Mouse (Mus musculus) heart, adult 2 months (tissue): ENCODE results near the gene Vegfa. TPM values are rescaled to one million over a fixed set of nuclear protein-coding genes. Genes with fewer than 3 reads are reported as not detected.
A peak's percentile ranks its signal among the peaks of the same experiment; 100 is the strongest.

Experiments used
- DNase-seq, 2 experiments: peaks; one replicate each; pipeline ENCODE4 v3.0.0; 2021
- H3K27ac ChIP-seq: fragments of 200-600 bp; 2 replicates; pipeline ENCODE4 v1.8.1; 2022
- H3K27me3 ChIP-seq: fragments of 200-500 bp; 2 replicates; pipeline ENCODE4 v1.6.1; 2012; ENCODE audit warnings: mild to moderate bottlenecking, low read length, inconsistent platforms, mixed read lengths; ENCODE audit not compliant: control insufficient read depth, insufficient read depth
- H3K36me3 ChIP-seq: fragments of 200-500 bp; 2 replicates; pipeline ENCODE4 v1.6.1; 2012; ENCODE audit warnings: low read length, inconsistent platforms; ENCODE audit not compliant: control insufficient read depth, insufficient read depth
- H3K4me1 ChIP-seq: fragments of 200-500 bp; 2 replicates; pipeline ENCODE4 v1.6.1; 2011; ENCODE audit warnings: low read length; ENCODE audit not compliant: control insufficient read depth, insufficient read depth
- H3K4me3 ChIP-seq: fragments of 200-600 bp; 2 replicates; pipeline ENCODE4 v1.8.1; 2022
- H3K79me2 ChIP-seq: fragments of 200-500 bp; replicated peaks from 2 replicates; pipeline ENCODE4 v1.6.1; 2012; ENCODE audit warnings: mild to moderate bottlenecking, inconsistent platforms, low read length, moderate library complexity, mixed read lengths; ENCODE audit not compliant: control insufficient read depth, insufficient read depth
- H3K9ac ChIP-seq: fragments of 200-500 bp; 2 replicates; pipeline ENCODE4 v1.6.1; 2012; ENCODE audit warnings: low read depth, mild to moderate bottlenecking, control low read depth, inconsistent platforms, low read length, mixed read lengths
- CTCF ChIP-seq: fragments of 200-600 bp; IDR thresholded peaks from 2 replicates; pipeline ENCODE4 v1.8.1; 2022; ENCODE audit warnings: antibody characterized with exemption, mild to moderate bottlenecking, moderate library complexity
- EP300 ChIP-seq: fragments of 200-500 bp; IDR thresholded peaks from 2 replicates; pipeline ENCODE4 v1.6.1; 2011; ENCODE audit warnings: low read depth, low read length, control low read depth; ENCODE audit not compliant: insufficient read depth
- POLR2A ChIP-seq: fragments of 200-500 bp; IDR thresholded peaks from 2 replicates; pipeline ENCODE4 v1.6.1; 2011; ENCODE audit warnings: mild to moderate bottlenecking, low read depth, low read length, control low read depth; ENCODE audit not compliant: insufficient read depth
- WGBS: fragments of 180-500 bp; shearing (Covaris S2); methylation state at CpG from one replicate; pipeline ENCODE4 v1.1.7; 2018; 5-methylcytosine and 5-hydroxymethylcytosine counted together
- intact Hi-C: fragments of 180-260 bp; cut with DNase I; formaldehyde crosslinking; loops from one replicate; pipeline ENCODE4 v1.15.1; 2025
- polyA plus RNA-seq: library from polyadenylated mRNA; depleted of rRNA; stranded (reverse); fragments of >200 nt; gene quantifications from 2 replicates; pipeline ENCODE4 v1.2.3, GENCODE M21; 2012
- total RNA-seq, 2 experiments: library from RNA; stranded (reverse); gene quantifications; 2 replicates each; pipeline ENCODE4 v1.2.3; 2021

Gene Vegfa
- total and polyA plus RNA-seq, 3 experiments = 207 to 384 (median 328) TPM

GRCm38 (mm10) chr17:46044953-46045352 is 12.8 kb upstream of the Vegfa start:
- no peak for DNase-seq
- no peaks in the 10 kb centered on the region for H3K4me1 ChIP-seq
- H3K4me3 ChIP-seq = no peak overlapping the region
- no peak overlapping the region for H3K27ac ChIP-seq
- TF ChIP-seq CTCF (no peak), POLR2A (no peak), EP300 (no peak)
- no peaks in the 10 kb centered on the region for H3K36me3 ChIP-seq
- no peak overlapping the region for H3K9ac ChIP-seq
- intact Hi-C loops = no loop called here
- 83% methylated on average over 5 of the region's 5 CpGs for WGBS
- no peaks in the 10 kb centered on the region for H3K27me3 ChIP-seq
- no peaks in the 10 kb centered on the region for H3K79me2 ChIP-seq

- intact Hi-C loops = no loop called here
- Histone ChIP-seq H3K4me3 (no peak overlapping the region), H3K36me3 (no peaks in the 10 kb centered on the region), H3K4me1 (no peaks in the 10 kb centered on the region), H3K27me3 (no peaks in the 10 kb centered on the region), H3K9ac (no peak overlapping the region), H3K27ac (no peak overlapping the region), H3K79me2 (no peaks in the 10 kb centered on the region)
- no peak for DNase-seq
- no peak for TF ChIP-seq CTCF
- no peak for TF ChIP-seq EP300
- TF ChIP-seq POLR2A = no peak
- 92% methylated on average over 8 of the region's 8 CpGs for WGBS
These were observed 10.0 kb upstream of the Vegfa start for GRCm38 (mm10) chr17:46042158-46042557.

DNA sequence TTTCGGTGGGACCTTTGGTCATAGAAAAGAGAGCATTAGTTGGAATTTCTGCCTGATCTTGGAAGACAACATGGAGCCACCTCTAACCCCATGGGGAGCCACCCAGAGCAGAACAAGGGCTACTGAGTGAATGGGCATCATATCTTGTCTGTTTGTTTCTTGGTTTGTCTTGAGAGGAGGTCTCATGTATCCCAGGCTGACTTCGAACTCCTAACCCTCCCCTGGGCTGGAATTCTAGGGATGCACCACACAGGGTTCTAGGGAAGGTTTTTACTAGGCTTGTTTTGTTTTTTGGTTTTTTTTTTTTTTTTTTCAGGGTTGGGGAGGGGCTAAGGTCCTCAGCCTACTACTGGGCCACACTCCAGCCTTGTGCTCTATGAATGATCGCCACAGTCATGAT is 9.5 kb upstream of the Vegfa start:
- no peaks in the 10 kb centered on the region for H3K4me1 ChIP-seq
- no peaks in the 10 kb centered on the region for H3K27me3 ChIP-seq
- 81% methylated on average over 3 of the region's 3 CpGs for WGBS
- H3K27ac ChIP-seq = no peak overlapping the region
- TF ChIP-seq CTCF (no peak), POLR2A (no peak), EP300 (no peak)
- H3K4me3 ChIP-seq = no peak overlapping the region
- no peak for DNase-seq
- no peak overlapping the region for H3K9ac ChIP-seq
- no peaks in the 10 kb centered on the region for H3K36me3 ChIP-seq
- H3K79me2 ChIP-seq = no peaks in the 10 kb centered on the region
- intact Hi-C loops = loop anchor here (1.0 kb wide), 1 partner anchor 91 kb away; no protein-coding TSS in a partner anchor

DNA sequence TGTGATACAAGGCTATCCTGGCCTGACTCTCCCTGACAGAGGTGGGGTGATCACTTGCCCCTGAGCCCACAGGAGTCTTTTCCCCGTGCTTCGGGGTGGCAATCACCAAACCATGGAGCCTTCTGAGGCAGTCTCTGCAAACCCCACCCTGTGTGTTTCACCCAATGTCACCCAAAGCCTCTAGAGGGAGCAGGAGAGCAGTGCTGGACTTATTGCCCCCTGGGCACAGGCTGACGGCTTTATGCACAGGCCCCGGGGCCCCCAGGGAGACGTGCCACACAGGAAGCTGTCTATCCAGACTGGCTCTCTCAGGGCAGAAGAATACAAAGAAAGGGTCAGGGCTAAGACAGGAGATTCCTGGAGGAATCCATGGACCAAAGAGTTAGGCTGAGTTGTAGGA is 9.1 kb upstream of the Vegfa start:
- no peaks in the 10 kb centered on the region for H3K36me3 ChIP-seq
- TF ChIP-seq EP300 = 0 out of 2 replicates have a peak, but pooled peaks have one; percentile 6
- peak; percentile 83 for TF ChIP-seq CTCF
- TF ChIP-seq POLR2A = no peak
- H3K27ac ChIP-seq = no peak overlapping the region
- no peak overlapping the region for H3K4me3 ChIP-seq
- 0 out of 2 replicates have a peak, but pooled peaks cover 2% of the 10 kb centered on the region for H3K4me1 ChIP-seq
- peak in 1 of 2 experiments; percentile 49 for DNase-seq
- no peak overlapping the region for H3K9ac ChIP-seq
- intact Hi-C loops = loop anchor here (1.0 kb wide), 1 partner anchor 91 kb away; no protein-coding TSS in a partner anchor
- 53% methylated on average over 5 of the region's 5 CpGs for WGBS
- no peaks in the 10 kb centered on the region for H3K27me3 ChIP-seq
- no peaks in the 10 kb centered on the region for H3K79me2 ChIP-seq

DNA sequence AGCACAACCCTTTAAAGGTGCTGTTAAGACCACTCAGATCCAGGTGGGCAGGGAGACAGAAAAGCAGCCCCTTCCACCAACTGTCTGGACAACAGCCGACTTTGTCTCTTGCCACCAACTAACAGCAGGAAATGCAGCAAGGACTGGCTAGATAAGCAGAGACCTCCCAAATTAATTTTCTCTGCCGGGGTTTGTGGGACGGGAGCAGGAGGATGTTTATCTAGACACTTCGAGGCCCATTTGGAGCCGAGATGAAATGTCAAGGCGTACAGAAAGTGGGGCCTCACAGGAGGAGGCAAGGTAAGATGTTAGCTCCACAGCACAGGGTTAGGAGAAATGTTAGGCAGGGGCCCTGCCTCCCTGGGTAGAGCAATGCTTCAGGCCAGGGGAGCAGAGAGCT is 8.4 kb upstream of the Vegfa start:
- H3K36me3 ChIP-seq = no peaks in the 10 kb centered on the region
- H3K4me3 ChIP-seq = no peak overlapping the region
- no peaks in the 10 kb centered on the region for H3K79me2 ChIP-seq
- H3K9ac ChIP-seq = no peak overlapping the region
- intact Hi-C loops = no loop called here
- no peak overlapping the region for H3K27ac ChIP-seq
- H3K4me1 ChIP-seq = 0 out of 2 replicates have a peak, but pooled peaks cover 2% of the 10 kb centered on the region
- no peaks in the 10 kb centered on the region for H3K27me3 ChIP-seq
- no peak for TF ChIP-seq EP300
- no peak for TF ChIP-seq CTCF
- no peak for TF ChIP-seq POLR2A
- 38% methylated on average over 6 of the region's 6 CpGs for WGBS
- DNase-seq = no peak

GRCm38 (mm10) chr17:46038906-46039305 is 6.7 kb upstream of the Vegfa start:
- H3K9ac ChIP-seq = no peak overlapping the region
- H3K36me3 ChIP-seq = no peaks in the 10 kb centered on the region
- WGBS = 42% methylated on average over 3 of the region's 3 CpGs
- no peak overlapping the region for H3K4me3 ChIP-seq
- intact Hi-C loops = no loop called here
- no peaks in the 10 kb centered on the region for H3K79me2 ChIP-seq
- no peak overlapping the region for H3K27ac ChIP-seq
- TF ChIP-seq CTCF = peak; percentile 60
- TF ChIP-seq POLR2A = no peak
- 0 out of 2 replicates have a peak, but pooled peaks cover 2% of the 10 kb centered on the region for H3K4me1 ChIP-seq
- DNase-seq = peak in 1 of 2 experiments; percentile 25
- no peaks in the 10 kb centered on the region for H3K27me3 ChIP-seq
